Mouse (Mus musculus): ENCODE results near the gene Thap11. TPM values are rescaled to one million over a fixed set of nuclear protein-coding genes. Genes with fewer than 3 reads are reported as not detected.
"Not testable (repeated sequence)": the region's sequence is repeated elsewhere in the genome, so short reads cannot be mapped to it uniquely, and the experiment has no call there.

The Thap11 gene
- polyA plus RNA-seq, 1 experiment = 27.4 TPM

DNA sequence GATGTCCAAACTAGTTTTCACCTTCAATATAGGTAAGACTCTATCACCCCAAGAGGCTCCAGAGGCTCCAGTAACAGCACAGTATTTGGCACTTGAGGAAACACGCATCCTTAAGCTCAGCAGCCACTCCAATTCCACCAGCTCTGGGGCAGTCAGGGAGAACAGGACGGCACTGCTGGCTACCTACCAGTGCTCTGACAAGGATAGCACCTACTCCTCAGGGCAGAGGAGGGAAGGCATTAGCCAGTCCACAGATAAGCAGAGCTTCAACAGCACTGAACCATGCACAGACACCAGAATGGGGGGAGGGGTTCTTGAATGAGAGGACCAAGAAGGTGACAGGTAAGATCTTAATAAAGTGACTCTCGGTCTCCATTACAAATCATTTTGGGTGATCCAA, 35.3 kb upstream of the Thap11 start:
- Histone ChIP-seq H3K4me3 (ENCODE audit: insufficient read depth, low read length) (no peak overlapping the region), H3K27ac (ENCODE audit: insufficient read depth, low read depth, low read length) (no peak overlapping the region), H3K4me1 (ENCODE audit: control insufficient read depth, insufficient read depth, low read length) (peaks cover 42% of the 10 kb centered on the region)
- TF ChIP-seq CTCF (IDR thresholded peaks at IDR 0.05; ENCODE audit: low read depth, low read length) = no peak

DNA sequence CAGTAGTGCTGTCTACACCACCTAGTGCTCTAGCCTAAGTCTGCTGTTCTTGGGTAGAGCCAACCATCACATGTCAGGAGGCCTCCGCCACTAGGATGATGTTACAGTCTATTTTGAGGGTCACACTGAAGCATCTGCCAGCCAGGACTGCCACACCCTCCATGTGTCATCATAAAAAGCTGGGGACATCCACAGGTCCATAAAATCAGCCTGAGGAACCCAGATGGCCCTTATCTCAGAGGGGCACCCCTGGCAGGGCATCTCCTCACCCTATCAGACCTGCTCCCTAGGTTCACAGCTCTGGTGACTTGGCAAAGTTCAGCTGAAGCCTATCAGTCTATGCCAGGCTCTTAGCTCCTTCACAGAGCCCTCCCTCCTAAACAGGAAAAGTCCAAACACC, 34.0 kb upstream of the Thap11 start:
- H3K4me1 ChIP-seq (ENCODE audit: control insufficient read depth, insufficient read depth, low read length) = peaks cover 47% of the 10 kb centered on the region
- peak overlapping the region; percentile 32; the same call in 1 of the 2 replicates for H3K27ac ChIP-seq (ENCODE audit: insufficient read depth, low read depth, low read length)
- H3K4me3 ChIP-seq (ENCODE audit: insufficient read depth, low read length) = no peak overlapping the region
- TF ChIP-seq POLR2A (IDR thresholded peaks at IDR 0.05; ENCODE audit: borderline replicate concordance, low read depth, low read length) (no peak), CTCF (IDR thresholded peaks at IDR 0.05; ENCODE audit: low read depth, low read length) (no peak)

DNA sequence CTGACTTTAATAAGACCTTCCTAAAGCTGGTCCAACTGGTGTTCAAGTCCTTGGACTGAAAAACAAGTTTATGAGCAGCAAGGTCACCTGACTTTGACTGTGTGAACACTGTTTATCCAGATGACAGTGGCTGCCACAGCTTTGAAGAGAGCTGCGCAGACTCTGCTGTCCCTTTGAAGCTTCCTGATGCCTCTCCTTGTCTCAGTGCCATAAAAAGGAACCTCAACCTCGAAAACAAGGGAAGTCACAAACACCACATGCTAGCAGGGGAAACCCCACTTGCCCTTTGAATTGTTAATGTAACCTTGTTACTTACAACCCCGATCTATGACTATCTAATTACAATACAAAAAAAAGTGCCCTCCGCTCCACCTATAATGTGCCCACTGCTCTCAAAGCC, 29.4 kb upstream of the Thap11 start:
- H3K27ac ChIP-seq (ENCODE audit: insufficient read depth, low read depth, low read length) = peak overlapping the region; percentile 94
- TF ChIP-seq POLR2A (IDR thresholded peaks at IDR 0.05; ENCODE audit: borderline replicate concordance, low read depth, low read length) = no peak
- no peak for TF ChIP-seq CTCF (IDR thresholded peaks at IDR 0.05; ENCODE audit: low read depth, low read length)
- H3K4me3 ChIP-seq (ENCODE audit: insufficient read depth, low read length) = peak overlapping the region; percentile 77
- peaks cover 29% of the 10 kb centered on the region for H3K4me1 ChIP-seq (ENCODE audit: control insufficient read depth, insufficient read depth, low read length)

DNA sequence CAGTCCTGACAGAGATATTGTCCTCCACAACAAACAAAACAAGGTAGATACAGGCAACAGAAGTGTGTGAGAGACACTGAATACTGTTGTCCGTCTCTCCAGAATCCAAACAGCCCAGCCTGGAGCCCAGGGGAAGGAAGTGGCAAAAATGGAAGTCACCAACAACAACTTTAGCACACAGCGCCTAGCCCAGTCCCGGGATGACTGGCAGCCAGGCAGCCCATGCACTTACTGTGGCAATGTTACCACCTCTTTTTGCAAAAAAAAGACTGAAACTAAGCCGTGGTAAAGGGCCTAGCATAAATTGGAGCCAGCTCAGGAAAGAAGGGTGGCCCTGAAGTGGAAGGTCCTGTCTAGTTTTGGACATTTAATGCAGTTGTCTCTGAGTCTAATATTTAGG, 28.6 kb upstream of the Thap11 start:
- H3K4me3 ChIP-seq (ENCODE audit: insufficient read depth, low read length) = peak overlapping the region; percentile 77
- peaks cover 21% of the 10 kb centered on the region for H3K4me1 ChIP-seq (ENCODE audit: control insufficient read depth, insufficient read depth, low read length)
- H3K27ac ChIP-seq (ENCODE audit: insufficient read depth, low read depth, low read length) = peak overlapping the region; percentile 94
- TF ChIP-seq CTCF (IDR thresholded peaks at IDR 0.05; ENCODE audit: low read depth, low read length) (no peak), POLR2A (IDR thresholded peaks at IDR 0.05; ENCODE audit: borderline replicate concordance, low read depth, low read length) (no peak)

DNA sequence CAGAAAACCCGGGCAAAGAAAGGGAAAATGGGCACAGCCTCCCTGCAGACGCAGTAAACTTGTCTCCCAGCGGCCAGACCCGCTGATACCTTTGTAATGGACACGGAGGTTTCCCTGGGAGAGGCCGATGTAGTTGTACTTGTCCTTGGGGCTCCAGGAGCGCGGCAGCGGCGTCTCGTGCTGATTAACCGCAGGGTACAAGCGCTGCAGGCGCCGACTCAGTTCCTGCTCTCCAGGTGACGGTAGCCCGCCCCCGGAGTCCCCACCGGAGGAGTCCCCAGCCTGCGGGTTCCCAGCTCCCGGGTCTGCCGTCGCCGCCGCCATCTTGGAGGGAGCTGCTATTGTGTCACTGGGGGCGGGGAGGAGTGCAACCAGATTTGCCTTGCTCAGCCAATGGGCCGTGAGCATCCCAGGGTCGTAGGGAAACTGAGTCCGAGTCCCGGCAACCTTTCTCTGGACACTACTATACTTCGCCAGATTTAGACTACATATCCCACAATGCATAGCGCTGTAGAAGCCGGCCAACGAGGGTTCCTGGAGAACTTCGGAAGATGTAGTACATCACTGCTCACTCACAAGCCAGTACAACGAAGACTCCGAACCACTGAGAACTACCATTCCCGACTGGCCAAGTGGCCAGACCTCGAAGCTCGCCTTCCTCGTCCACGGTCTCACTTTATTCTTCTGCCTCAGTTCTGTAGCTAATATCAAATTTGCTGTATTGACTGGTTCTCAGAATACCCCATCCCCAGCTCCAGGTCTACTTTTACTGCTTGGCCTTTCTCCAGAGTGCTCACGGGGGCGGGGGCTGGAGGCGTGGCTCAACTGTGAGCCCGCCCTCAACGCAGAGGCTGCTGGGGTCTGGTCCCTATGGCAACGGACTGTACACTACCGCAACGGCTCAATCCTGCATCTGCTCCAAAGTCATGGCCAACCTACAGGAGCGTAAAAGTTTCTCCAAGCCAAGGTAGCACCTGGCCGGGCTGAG, 27.8 kb upstream of the Thap11 start, which contains the start of the genes Ranbp10 and Tsnaxip1:
Ranbp10 (minus strand) TSS at position 490 of the 988 bp plus-strand sequence.
Tsnaxip1 (plus strand) TSS at position 871 of the 988 bp plus-strand sequence.
- H3K27ac ChIP-seq (ENCODE audit: insufficient read depth, low read depth, low read length) = peak within 1 kb of the TSS; percentile 94
- H3K4me1 ChIP-seq (ENCODE audit: control insufficient read depth, insufficient read depth, low read length) = peaks cover 15% of the 10 kb centered on the region
- TF ChIP-seq POLR2A (IDR thresholded peaks at IDR 0.05; ENCODE audit: borderline replicate concordance, low read depth, low read length) (peak; percentile 90), CTCF (IDR thresholded peaks at IDR 0.05; ENCODE audit: low read depth, low read length) (no peak)
- H3K4me3 ChIP-seq (ENCODE audit: insufficient read depth, low read length) = peak within 1 kb of the TSS; percentile 77

DNA sequence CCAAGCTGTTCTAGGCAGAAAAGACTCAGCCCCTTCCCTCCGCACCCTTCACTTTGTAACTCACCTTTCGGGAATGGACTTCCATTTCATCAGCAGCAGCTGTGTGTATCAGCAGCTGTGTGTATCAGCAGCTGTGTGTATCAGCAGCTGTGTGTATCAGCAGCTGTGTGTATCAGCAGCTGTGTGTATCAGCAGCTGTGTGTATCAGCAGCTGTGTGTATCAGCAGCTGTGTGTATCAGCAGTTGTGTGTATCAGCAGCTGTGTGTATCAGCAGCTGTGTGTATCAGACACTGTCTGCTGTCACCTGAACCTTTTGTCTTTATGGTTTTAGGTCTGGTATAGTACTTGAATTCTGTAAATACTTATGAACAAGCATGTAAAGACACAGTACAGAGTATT, 21.2 kb upstream of the Thap11 start:
- H3K27ac ChIP-seq (ENCODE audit: insufficient read depth, low read depth, low read length); H3K4me1 ChIP-seq (ENCODE audit: control insufficient read depth, insufficient read depth, low read length); H3K4me3 ChIP-seq (ENCODE audit: insufficient read depth, low read length): not testable (repeated sequence)

DNA sequence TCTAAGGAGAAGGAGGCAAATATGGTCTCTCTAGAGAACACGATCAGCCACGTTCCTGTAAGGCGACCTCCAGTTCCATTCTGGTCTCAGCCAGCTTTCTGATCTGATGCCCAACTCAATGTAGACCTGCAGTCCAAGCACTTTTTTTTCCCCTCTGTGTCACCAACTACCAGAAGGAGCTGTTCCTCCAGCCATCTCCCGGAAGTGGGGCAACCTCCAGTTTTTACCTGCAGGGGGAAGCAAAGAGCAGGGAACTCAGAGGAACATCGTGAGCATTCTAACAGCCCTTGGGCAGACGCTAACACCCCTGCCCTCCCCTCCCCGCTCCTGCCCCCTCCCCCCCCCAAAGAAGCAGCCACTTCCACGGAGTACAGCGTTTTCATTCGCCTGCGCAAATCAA, 19.6 kb upstream of the Thap11 start:
- Histone ChIP-seq H3K4me3 (ENCODE audit: insufficient read depth, low read length) (no peak overlapping the region), H3K4me1 (ENCODE audit: control insufficient read depth, insufficient read depth, low read length) (peaks cover 8% of the 10 kb centered on the region; the same call in 1 of the 2 replicates), H3K27ac (ENCODE audit: insufficient read depth, low read depth, low read length) (no peak overlapping the region)
- TF ChIP-seq CTCF (IDR thresholded peaks at IDR 0.05; ENCODE audit: low read depth, low read length) (peak; percentile 63), POLR2A (IDR thresholded peaks at IDR 0.05; ENCODE audit: borderline replicate concordance, low read depth, low read length) (no peak)

DNA sequence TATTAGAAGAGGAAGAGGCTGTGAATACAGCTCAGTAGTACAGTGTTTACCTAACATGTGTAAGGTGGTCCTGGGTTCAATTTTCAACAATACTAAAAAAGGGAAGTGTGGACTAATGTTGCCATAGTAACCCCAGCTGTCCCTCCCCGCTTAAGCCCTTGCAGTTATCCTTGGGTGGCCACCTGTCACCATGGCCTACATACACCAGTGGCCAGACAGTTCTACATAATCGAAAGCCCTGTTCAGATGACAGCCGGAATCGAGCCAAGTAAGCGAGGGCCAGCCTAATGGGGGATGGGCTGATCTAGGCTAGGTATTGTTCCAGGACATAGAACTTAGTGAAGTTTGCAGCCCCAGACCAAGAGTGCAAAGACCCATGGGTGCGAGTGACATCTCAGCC, 17.9 kb upstream of the Thap11 start:
- peaks cover 8% of the 10 kb centered on the region; the same call in 1 of the 2 replicates for H3K4me1 ChIP-seq (ENCODE audit: control insufficient read depth, insufficient read depth, low read length)
- no peak for TF ChIP-seq CTCF (IDR thresholded peaks at IDR 0.05; ENCODE audit: low read depth, low read length)
- TF ChIP-seq POLR2A (IDR thresholded peaks at IDR 0.05; ENCODE audit: borderline replicate concordance, low read depth, low read length) = no peak
- H3K4me3 ChIP-seq (ENCODE audit: insufficient read depth, low read length) = no peak overlapping the region
- H3K27ac ChIP-seq (ENCODE audit: insufficient read depth, low read depth, low read length) = no peak overlapping the region

DNA sequence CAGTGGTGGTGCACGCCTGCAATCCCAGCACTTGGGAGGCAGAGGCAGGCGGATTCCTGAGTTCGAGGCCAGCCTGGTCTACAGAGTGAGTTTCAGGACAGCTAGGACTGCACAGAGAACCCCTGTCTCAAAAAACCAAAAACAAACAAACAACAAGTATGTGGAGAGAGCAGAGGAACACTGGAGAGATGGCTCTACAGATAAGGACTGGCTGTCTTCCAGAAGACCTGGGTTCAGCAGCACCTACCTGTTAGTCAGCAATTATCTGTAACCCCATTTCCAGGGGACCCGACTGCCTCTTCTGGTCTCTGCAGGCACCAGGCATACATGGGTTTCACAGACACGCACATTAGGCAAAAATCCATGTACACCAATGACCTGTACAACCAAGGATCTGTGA, 15.7 kb upstream of the Thap11 start:
- TF ChIP-seq CTCF (IDR thresholded peaks at IDR 0.05; ENCODE audit: low read depth, low read length) (no peak), POLR2A (IDR thresholded peaks at IDR 0.05; ENCODE audit: borderline replicate concordance, low read depth, low read length) (no peak)
- Histone ChIP-seq H3K4me1 (ENCODE audit: control insufficient read depth, insufficient read depth, low read length) (peaks cover 8% of the 10 kb centered on the region; the same call in 1 of the 2 replicates), H3K27ac (ENCODE audit: insufficient read depth, low read depth, low read length) (no peak overlapping the region), H3K4me3 (ENCODE audit: insufficient read depth, low read length) (no peak overlapping the region)

DNA sequence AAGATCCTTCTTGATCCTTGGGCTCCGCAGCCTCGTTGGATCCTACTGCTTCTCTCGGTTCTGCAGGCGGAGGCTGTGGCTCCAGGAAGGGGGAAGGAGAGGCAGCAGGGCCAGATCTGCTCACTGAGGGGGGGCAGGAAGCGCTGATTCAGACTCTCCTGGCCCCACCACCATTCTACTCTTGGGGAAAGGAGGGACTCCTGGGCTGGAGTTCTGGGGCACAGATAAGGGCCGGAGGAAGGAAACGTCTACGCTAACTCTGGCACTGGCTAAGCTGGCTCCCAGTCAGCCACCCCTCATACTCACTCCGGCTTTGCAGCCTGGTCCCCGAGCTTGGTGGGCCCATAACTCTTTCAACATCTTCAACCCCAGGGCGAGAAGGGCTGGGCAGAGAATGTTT, 8.3 kb upstream of the Thap11 start:
- Histone ChIP-seq H3K4me3 (ENCODE audit: insufficient read depth, low read length) (no peak overlapping the region), H3K4me1 (ENCODE audit: control insufficient read depth, insufficient read depth, low read length) (peaks cover 6% of the 10 kb centered on the region), H3K27ac (ENCODE audit: insufficient read depth, low read depth, low read length) (no peak overlapping the region)
- TF ChIP-seq CTCF (IDR thresholded peaks at IDR 0.05; ENCODE audit: low read depth, low read length) (no peak), POLR2A (IDR thresholded peaks at IDR 0.05; ENCODE audit: borderline replicate concordance, low read depth, low read length) (no peak)
